Mouse (Mus musculus): ENCODE data around the gene Ryr1. TPM values are rescaled to one million over a fixed set of nuclear protein-coding genes. Genes with fewer than 3 reads are reported as not detected.

Ryr1 gene
- total RNA-seq, 2 experiments from 2014 or later, result 0.03 to 0.08 TPM

- intact Hi-C loops (cut with DNase I), result no loop called here
- DNase-seq, result no peak
Measured at GRCm38 (mm10) chr7:29007224-29008101, 117.5 kb downstream of the Ryr1 start.

DNA sequence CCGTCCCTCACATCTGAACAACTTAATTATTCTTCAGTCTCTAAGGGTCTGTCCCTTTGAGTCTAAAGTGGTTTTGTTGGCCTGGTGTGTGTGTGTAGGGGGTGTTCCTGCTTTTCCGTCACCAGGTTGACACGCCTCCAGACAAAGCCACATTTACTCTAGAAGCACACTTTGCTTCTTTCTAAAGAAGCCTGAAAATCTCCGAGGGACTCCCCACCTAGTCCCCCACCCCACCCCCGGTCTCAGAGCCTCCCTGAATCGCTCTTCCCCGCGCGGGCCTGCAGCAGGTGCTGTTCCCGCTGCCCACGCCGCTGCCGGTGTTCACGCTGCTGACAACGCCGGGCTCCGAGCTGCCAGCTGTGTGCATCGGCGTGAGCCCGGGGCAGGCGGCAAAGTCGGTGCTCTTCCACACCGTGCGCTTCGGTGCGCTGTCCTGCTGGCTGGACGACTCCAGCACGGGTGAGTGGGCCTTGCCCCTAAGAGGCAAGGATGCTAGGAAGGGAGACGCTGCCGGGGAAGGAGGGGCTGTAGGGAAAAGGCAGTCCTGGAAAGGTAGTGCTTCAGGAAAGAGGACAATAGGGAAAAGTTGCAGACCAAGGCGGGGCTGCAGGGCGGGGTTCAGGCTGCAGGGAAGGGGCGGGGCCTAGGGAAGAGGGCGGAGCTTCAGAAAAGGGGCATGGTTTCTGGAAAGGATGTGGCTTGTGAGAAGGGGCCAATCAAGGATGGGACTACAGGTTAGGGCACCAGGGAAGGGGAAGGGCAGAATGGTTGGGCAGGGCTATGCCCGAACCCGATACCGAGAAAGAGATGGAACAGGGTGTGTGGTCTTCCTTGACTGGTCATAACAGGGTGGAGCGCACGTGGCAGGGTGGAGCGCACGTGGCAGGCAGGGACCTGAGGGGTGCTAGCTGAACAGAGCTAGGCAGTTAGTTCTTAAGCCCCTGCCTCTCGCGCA lies 124.1 kb downstream of the Ryr1 start:
- intact Hi-C loops (cut with DNase I), result no loop called here
- DNase-seq, result peak; percentile 41 to 63

GRCm38 (mm10) chr7:28993402-28993801 lies 131.6 kb downstream of the Ryr1 start:
- intact Hi-C loops (cut with DNase I), result no loop called here
- DNase-seq, result no peak

- DNase-seq, result no peak
- intact Hi-C loops (cut with DNase I), result no loop called here
Measured at GRCm38 (mm10) chr7:28992997-28993396, 132.0 kb downstream of the Ryr1 start.

GRCm38 (mm10) chr7:28991616-28992015 lies 133.4 kb downstream of the Ryr1 start:
- intact Hi-C loops (cut with DNase I), result no loop called here

DNA sequence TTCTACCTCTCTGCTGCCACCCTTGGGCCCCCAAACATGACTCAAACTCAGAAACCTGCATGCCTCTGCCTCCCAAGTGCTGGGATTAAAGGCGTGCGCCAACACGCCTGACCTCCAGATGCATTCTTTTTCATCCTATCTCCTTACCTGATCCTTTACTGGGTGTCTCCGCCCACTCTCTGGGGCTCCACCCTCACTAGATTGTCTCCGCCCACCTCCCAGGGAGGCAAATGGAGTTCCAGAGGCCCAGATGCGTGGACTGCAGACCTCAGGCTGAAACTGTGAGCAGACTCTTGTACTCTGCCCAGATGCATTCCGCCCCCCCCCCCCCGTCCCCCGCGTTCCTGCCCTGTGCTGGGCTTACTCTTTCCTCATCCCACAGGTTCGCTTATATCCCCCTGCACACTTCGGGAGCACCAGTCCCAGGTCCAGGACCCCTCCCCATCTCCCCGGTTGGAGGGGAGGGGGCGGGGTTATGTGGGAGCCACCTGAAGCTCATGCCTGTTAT lies 134.2 kb downstream of the Ryr1 start:
- no peak for DNase-seq
- intact Hi-C loops (cut with DNase I), result no loop called here

More at GRCm38 (mm10) chr7:28991616-28992015, 133.4 kb downstream of the Ryr1 start:
- DNase-seq, result no peak

GRCm38 (mm10) chr7:28985207-28985606 lies 139.8 kb downstream of the Ryr1 start:
- intact Hi-C loops (cut with DNase I), result no loop called here

DNA sequence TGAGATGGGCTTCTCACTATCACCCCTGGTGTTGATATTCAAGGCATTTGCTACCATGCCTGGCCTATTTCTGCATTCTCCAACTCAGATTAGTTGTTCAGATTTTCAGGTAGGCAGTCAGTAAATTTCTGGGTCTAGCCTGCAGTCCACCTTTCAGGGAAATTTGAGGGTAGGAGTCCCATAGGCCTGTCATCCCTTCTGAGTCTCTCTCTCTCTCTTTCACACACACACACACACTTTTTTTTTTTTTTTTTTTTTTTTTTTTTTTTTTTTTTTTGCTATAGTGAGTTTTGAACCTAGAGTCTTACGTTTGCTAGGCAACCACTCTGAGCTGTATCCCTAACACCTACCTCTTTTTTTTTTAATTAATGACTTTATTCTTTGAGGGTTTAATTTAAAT lies 140.5 kb downstream of the Ryr1 start:
- intact Hi-C loops (cut with DNase I), result loop anchor here (5.0 kb wide), 1 partner anchor 248 kb away; the partner anchor contains the start of gene Kcnk6
- no peak for DNase-seq

More at GRCm38 (mm10) chr7:28985207-28985606, 139.8 kb downstream of the Ryr1 start:
- DNase-seq, result no peak

DNA sequence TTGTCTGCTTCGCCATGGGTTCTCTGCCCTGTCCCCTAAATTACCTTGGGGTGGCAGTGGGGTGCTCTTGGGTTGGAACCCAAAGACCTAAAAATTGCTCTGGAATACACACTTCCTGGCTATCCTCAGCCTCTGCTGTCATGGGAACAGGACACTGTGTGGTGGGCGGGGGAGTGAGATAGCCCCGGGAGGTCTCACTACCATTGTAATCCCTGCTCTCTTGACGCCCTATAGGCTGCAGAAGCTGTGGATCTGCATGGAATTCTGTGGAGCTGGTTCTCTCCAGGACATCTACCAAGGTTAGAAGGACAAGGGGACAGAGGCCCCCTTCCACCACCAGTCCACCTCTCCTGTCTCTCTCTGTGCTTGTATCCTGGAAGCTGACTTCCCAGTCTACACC lies 141.1 kb downstream of the Ryr1 start:
- intact Hi-C loops (cut with DNase I), result loop anchor here (5.0 kb wide), 1 partner anchor 248 kb away; the partner anchor contains the start of gene Kcnk6
- no peak for DNase-seq

DNA sequence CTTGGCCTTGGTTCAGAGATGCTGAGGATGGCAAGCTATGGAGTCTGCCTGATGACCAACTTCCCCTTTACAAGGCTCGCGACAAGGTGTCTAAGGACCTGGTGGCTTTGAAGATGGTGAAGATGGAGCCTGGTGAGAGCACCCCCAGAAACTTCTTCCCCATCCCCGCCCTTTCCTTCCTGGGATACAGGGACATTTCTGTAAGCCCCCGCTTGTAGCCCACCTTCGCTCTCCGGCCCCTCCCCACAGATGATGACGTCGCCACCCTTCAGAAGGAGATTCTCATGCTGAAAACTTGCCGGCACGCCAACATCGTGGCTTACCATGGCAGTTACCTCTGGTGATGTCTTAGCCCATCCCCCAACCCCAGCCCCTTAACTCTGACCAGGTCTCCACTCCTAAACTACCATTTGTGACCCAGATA lies 141.8 kb downstream of the Ryr1 start:
- intact Hi-C loops (cut with DNase I), result loop anchor here (5.0 kb wide), 1 partner anchor 249 kb away; the partner anchor contains the start of gene Kcnk6
- no peak for DNase-seq

- peak in 1 of 2 experiments; percentile 18 for DNase-seq
- intact Hi-C loops (cut with DNase I), result loop anchor here (5.0 kb wide), 1 partner anchor 250 kb away; the partner anchor contains the start of gene Kcnk6
Measured at GRCm38 (mm10) chr7:28982274-28983013, 142.5 kb downstream of the Ryr1 start.

DNA sequence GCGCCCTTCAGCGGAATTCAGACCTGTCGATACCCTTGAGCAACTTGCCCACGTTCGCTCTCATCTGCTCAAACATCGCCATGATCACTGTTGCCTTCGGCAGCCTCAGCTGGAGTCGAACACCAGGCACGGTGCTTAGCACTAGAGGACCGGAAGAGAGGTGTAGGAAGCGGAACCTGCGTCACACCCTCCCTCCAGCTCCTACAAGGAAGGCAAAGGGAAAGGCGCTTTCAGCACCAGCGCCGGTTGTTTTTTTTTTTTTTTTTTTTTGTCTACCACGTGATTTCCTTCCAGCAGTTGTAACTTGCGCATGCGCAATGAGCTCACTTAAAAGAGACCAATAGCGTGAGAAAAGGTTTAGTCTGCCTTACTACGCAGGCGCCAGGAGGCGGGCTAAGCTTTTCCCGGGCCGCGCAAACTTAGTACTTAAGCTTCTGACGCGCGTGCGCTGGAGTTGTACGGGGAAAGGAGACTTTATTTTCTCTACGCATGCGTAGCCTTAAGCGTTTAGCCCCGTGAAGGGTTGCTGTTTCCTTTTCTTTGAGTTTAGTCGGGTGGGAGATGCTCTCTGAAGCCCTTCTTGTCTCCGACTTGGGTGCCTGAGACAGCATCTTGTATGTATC lies 143.2 kb downstream of the Ryr1 start, which contains the start of the genes Eif3k and Map4k1:
TSS of gene Eif3k (minus strand) at position 214 of the 623 bp plus-strand sequence.
TSS of gene Map4k1 (plus strand) at position 400 of the 623 bp plus-strand sequence.
- peak; percentile 91 to 92 for DNase-seq
- intact Hi-C loops (cut with DNase I), result loop anchor here (5.0 kb wide), 1 partner anchor 251 kb away; the partner anchor contains the start of gene Kcnk6

DNA sequence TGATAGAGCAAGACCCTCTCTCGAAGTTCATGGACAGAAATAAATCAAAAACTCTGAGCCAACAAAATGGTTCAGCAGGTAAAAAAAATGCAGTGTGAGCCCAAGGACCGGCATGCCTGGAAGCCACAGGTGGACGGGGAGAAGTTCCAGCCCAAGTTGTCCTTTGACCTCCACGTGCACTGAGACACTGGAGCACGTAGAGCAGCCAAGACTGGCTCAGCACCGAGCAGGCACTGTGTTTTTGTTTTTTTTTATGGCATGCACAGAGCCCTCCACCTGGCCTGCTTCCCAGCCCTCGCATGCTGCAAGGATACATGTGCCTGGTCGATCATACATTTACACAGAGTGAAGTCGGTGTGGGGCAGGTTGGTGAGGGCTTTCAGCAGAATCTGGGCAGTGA lies 147.4 kb downstream of the Ryr1 start:
- intact Hi-C loops (cut with DNase I), result loop anchor here (10.0 kb wide), 1 partner anchor 317 kb away; no protein-coding TSS in a partner anchor

GRCm38 (mm10) chr7:28973025-28973424 lies 152.0 kb downstream of the Ryr1 start:
- no peak for DNase-seq
- intact Hi-C loops (cut with DNase I), result loop anchor here (2.0 to 10.0 kb wide), 3 partner anchors 36 to 322 kb away; no protein-coding TSS in a partner anchor

More for the DNA sequence above, 147.4 kb downstream of the Ryr1 start:
- DNase-seq, result no peak

GRCm38 (mm10) chr7:28972542-28972985 lies 152.4 kb downstream of the Ryr1 start:
- intact Hi-C loops (cut with DNase I), result loop anchor here (1.0 to 10.0 kb wide), 4 partner anchors 36 to 322 kb away; no protein-coding TSS in a partner anchor
- DNase-seq, result peak; percentile 79 to 85

DNA sequence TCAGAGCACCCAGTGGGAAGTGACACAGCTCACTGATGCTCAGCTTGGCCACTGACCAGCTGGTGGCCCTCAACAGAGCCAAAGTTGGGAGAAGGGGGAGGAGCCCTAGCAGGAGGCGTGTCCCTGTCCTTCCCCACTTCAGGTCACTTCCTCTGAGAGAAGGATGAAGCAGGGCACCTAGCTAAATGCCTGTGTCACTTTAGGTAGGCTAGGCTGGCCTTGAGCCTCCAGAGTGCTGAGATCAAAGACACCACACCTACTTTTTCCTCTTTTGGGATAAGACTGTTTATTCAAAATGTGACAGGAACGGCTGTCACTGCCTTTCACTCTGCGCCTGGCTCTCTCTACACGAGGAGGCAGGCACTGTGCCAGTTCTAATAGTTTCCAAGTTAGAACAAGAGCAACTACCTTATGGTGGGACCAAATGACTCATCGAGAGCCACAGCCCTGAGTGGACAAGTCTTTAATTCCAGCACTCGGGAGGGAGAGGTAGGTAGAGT lies 153.2 kb downstream of the Ryr1 start:
- intact Hi-C loops (cut with DNase I), result loop anchor here (1.0 to 10.0 kb wide), 4 partner anchors 35 to 323 kb away; no protein-coding TSS in a partner anchor
- DNase-seq, result peak in 1 of 2 experiments; percentile 61

DNA sequence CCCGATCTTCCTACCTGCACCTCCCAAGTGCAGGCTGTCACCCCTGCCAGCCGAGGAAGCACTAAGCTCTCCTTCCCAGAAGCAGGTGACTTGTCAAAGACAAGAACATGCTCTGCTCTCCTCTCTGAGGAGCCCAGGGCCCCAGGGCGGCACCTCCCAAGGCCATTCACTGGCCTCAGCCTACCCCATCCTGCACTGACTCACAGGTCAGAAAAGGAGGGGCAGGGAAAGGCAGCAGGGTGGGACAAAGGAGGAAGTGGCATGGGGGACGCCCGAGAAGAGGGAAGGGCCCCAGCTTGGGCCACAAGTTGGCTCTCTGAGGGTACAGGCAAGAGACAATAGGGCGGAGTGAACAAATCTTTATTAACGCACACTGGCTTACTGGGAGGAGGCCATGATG lies 153.9 kb downstream of the Ryr1 start:
- intact Hi-C loops (cut with DNase I), result loop anchor here (5.0 to 10.0 kb wide), 2 partner anchors 189 to 324 kb away; no protein-coding TSS in a partner anchor
- DNase-seq, result no peak
